Mouse (Mus musculus): Measurements from ENCODE around the gene Mtf1. TPM values are rescaled to one million over a fixed set of nuclear protein-coding genes. Genes with fewer than 3 reads are reported as not detected.

The Mtf1 gene
- polyA plus RNA-seq (2017; shearing (Covaris generic)), result 10 to 100 TPM; 12.6 to 20.4 (median 16.9) TPM

DNA sequence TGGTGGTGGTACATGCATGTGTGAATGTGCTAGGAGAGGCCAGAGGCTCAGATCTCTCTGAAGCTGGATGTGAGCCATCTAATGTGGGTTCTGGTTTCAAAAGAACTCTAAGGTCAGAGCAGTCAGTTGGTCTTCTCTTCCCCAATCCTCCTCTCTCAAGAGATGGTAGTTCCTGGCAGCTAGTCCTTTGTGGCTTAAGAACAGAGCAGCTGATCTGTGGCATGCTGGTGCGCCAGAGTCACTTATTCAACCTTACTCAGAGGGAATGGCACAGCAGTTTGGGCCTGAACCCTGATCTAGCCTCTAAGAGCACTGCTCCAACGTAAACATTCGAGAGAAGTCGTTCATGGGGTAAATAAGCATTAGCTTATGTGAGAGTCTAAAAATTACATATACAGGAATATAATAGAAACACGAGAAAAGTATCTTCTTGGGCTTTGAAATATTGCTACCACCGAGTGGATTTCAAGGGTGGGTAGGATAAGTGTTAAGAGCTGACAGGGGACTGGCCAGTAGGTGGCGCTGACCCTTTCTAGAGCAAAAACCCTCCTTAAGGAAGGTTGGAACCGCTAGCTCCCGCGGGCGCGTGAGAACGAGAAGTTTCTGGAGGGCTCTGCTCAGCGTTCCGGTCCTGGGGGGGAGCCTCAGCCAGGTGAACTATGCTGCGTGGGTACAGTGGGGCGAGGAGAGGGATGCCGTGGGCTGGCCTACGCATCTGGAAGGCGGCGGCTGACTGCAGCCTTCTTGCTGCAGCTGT is at the start of gene Mtf1:
Mtf1 (plus strand) TSS at position 553 of the 757 bp plus-strand sequence.
- peak; percentile 69 for ATAC-seq

DNA sequence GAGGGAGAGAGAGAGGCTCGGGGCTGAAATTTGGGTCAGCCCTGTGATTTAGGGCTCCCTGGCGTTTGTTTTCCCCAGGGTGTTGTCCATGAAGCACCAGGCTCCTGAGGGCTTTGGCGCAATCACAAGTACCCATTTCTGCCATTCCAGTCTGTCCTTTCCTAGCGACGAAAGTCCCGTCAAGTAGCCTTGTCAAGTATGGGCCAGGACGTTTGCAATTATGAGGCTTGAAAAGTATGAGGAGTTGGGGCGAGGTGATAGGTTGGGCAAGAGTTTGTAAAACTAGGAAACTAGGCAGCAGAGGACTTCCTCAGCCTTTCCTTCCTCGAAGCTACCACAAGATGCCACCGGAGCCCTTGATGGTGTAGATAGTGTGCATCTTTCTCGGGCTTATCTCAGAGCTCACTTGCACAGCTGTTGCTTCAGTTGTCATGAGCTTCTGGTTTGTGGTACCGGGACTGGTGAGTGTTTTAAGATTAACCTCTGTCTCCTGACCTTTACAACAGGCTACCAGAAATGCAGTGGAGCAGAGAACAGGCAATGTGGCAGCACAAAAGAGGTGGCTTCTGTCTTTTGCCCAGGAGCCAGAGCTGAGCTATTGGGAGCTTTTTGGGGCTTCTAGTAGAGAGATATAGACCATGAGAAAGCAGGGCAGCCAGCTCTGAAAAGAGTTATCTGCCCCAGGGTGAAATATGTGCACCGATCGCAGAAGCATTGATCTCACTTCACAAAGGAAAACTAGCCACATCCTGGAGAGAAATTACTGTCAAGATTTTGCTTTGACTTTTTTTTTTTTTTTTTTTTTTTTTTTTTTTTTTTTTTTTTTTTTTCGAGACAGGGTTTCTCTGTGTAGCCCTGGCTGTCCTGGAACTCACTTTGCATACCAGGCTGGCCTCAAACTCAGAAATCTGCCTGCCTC is 49.4 kb upstream of the Mtf1 start:
- peak; percentile 48 for ATAC-seq

GRCm38 (mm10) chr4:124755526-124755925 is 46.4 kb upstream of the Mtf1 start:
- peak; percentile 44 for ATAC-seq

- ATAC-seq, result peak; percentile 20
Measured at GRCm38 (mm10) chr4:124759305-124759811, 42.5 kb upstream of the Mtf1 start.

DNA sequence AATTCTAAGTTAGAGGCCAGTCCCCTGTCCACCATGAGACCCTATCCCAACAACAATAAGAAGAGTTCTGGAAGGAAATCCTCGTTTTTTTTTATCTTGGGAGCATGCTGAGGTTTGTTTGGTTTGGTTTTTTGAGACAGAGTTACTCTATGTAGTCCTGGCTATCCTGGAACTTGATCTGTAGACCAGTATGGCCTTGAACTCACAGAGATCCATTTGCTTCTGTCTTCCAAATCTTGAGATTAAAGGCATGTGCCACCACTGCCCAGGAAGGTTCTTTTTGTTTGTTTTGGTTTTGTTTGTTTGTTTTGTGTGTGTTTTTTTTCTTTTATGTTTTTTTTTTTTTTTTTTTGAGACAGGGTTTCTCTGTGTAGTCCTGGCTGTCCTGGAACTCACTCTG is 40.7 kb upstream of the Mtf1 start:
- no peak for ATAC-seq

- ATAC-seq, result no peak
Measured at GRCm38 (mm10) chr4:124762858-124763452, 38.9 kb upstream of the Mtf1 start.

GRCm38 (mm10) chr4:124765802-124766565 is 35.9 kb upstream of the Mtf1 start:
- ATAC-seq, result no peak

DNA sequence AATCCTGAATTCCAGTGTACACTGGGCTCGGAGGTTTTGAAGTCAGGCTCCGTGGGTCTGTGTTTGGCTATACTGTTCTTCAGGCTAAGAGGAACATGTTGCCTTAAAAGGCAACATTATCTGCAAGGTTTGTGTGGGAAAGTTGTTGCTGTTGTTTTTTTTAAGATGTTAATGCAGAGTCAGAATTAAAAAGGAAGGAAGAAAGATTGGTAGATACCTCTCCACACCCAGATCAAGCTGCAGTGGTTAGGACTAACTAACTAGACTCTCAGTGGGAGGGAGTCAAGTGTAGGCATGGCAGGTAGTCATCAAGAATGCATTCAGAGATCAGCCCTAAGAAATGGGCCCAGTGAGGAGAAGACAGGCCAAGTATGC is 35.4 kb upstream of the Mtf1 start:
- ATAC-seq, result peak; percentile 19

GRCm38 (mm10) chr4:124768963-124769591 is 32.8 kb upstream of the Mtf1 start:
- peak; percentile 63 for ATAC-seq

DNA sequence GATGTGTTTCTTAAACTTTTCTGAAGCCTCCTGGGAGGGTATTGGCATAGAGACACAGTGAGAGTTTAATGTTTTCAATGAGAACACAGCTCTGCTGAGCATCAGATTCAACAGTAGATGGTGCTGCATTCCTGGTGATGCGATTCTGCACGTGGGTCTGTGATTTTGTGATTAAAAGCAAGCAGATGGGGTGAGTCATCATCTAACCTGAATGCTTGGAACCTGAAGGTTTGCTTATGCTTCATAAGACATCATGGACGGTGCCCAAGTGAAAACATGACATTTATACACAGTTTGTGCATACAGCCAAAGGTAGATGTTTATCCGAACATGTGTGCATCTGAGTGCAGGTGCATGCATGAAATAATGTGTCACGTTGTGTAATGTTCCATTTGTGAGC is 31.3 kb upstream of the Mtf1 start:
- ATAC-seq, result peak; percentile 42

- no peak for ATAC-seq
Measured at GRCm38 (mm10) chr4:124772125-124772524, 29.8 kb upstream of the Mtf1 start.

- ATAC-seq, result no peak
Measured at GRCm38 (mm10) chr4:124773449-124773848, 28.5 kb upstream of the Mtf1 start.

DNA sequence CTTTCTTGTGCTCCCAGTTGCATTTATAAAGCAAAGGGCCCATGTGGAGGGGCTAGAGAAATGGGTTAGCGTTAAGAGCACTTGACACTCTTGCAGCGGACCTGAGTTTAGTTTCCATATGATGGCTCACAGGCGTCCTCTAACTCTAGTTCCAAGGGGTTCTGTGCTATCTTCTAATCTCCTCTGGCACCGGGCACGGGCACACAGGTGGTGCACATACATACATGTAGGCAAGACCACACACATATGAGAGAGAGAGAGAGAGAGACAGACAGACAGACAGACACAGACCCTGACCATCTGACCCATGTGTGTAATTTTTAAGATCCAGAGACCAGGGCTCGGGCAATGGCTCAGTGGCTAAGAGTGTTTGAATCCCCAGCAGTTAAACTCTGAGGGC is 27.9 kb upstream of the Mtf1 start:
- no peak for ATAC-seq

- ATAC-seq, result no peak
Measured at GRCm38 (mm10) chr4:124774429-124774828, 27.5 kb upstream of the Mtf1 start.

DNA sequence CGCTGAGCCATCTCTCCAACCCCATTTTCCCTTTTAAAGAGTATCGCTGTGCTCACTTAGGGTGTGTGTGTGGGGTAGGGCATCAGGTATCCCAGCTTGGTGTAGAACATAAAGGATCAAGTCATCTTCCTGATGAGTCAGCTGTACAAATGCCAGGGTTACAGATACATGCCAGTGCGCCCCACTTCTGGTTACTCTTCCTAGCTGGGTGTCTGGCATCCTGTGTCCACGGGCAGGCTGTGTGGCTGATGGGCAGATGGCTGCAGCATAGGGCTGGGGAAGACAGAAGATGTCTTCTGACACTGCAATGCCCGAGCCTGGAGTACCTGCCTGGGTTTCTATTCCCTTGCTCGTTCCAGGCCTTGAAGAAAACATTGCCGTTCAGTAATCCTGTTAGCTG is 20.5 kb upstream of the Mtf1 start:
- no peak for ATAC-seq

GRCm38 (mm10) chr4:124782395-124782794 is 19.5 kb upstream of the Mtf1 start:
- ATAC-seq, result no peak

DNA sequence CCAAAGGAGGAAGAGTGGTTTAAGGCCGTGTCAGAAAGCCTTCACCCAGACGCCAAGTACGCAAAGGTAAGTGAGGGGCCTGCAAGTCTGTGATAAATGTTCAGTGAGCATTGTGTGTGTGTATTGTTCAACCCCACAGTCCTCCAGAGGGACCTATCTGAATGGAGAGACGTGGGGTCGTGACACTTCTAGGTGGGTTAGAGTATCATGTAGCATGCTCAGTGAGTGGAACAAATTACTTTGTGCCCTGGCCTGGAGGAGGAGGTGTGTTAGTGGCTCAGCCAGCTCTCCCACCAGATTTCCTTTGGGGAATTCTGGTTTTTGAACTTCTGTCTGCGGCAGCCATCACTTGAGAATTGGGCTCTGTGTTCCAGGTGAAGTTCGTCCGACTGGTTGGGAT is 18.0 kb upstream of the Mtf1 start:
- ATAC-seq, result no peak

DNA sequence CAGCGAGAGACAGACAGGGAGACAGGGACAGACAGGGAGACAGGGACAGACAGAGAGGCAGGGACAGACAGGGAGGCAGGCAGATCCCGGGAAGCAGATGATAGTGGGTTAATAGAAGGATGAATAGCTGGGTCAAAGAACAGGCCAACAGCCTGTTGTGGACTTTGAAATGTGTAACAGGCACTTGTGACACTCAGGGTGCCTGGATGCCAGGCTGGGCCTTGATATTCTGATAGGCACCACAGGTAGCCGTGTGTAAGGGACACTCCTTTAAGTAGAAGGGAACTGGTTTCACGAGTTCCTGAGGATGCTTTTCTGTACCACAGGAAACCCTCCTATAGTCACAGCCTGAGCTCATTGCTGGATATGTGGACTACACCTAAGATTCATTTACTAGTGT is 11.9 kb upstream of the Mtf1 start:
- ATAC-seq, result no peak

GRCm38 (mm10) chr4:124792114-124792513 is 9.8 kb upstream of the Mtf1 start:
- no peak for ATAC-seq

DNA sequence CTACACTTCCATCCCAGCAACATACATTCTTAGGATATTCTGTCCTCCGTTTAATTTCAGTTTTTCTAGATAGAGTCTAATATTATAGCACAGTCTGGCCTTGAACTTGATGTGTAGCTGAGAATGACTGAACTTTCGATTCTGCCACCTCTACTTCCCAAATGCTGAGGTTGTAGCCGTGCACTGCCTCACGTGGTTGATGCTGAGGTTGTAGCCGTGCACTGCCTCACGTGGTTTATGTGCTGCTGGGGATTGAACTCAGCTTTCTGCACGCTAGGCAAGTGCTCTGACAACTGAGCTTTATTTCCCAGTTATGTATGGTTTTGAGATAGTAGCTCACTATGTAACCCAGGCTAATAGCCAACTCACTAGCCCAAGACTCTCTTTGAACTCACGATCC is 5.8 kb upstream of the Mtf1 start:
- ATAC-seq, result no peak

GRCm38 (mm10) chr4:124796913-124797312 is 5.0 kb upstream of the Mtf1 start:
- ATAC-seq, result no peak
